Mouse (Mus musculus): ENCODE measurements around the gene Rdh8.
"Not testable (repeated sequence)": the region's sequence is repeated elsewhere in the genome, so short reads cannot be mapped to it uniquely, and the experiment has no call there.

The Rdh8 gene

DNA sequence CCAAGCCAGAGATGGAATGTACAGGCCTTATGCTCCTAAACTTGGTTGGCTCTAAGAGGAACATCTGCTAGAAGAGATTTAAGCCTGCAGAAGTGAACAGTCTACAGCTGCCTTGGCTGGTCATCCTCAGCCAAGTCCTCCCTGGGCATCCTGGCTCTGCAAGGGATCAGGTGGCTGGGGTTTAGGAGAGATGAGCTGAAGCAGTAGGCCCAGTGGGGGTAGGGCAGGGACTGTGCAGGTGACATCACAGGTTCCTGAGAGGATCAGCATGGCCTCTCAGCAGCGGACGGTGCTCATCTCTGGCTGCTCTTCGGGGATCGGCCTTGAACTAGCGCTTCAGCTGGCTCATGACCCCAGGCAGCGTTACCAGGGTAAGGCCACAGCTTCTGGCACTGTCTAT is at the start of gene Rdh8:
TSS of gene Rdh8 (plus strand) at position 268 of the 400 bp plus-strand sequence.
- no peak for DNase-seq (ENCODE audit: low spot score)

GRCm38 (mm10) chr9:20781286-20781685 is 37.0 kb upstream of the Rdh8 start:
- no peak for DNase-seq (ENCODE audit: low spot score)

DNA sequence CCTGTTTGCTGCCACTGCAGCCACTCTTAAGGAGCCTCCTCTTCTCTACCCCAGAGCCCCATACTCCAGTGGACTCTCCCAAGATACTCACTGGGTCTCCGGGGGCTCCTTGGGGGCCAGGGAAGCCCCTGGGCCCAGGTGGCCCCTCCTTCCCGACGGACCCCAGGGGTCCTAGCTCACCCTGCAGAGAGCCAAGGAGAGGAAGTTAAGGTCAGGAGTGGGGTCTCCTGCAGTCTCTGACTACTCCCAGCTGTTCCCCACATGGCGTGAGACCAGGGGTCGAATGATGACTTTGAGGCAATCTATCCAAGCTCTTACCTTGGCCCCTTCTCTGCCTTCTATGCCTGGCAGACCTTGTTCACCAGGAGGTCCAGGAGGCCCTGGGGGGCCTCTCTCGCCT is 33.2 kb upstream of the Rdh8 start:
- no peak for DNase-seq (ENCODE audit: low spot score)

DNA sequence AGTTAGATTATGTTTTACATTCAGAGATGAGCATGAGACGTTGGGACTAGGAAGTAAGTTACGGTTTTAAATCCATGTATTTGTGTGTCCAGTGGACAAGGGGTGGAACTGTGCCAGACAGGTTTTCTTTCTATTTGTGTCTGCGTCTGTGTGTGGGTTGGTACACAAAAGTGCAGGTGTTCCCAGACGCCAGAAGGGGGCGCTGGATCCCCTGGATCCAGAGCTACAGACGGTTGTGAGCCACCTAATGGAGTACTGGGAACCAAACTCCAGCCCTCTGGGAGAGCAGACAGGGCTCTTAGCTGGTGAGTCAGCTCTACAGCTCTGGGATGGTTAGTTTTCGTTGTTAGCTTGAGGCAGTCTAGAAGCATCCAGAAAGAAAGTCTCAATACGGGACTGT is 30.3 kb upstream of the Rdh8 start:
- DNase-seq (ENCODE audit: low spot score), result no peak

- DNase-seq (ENCODE audit: low spot score), result no peak
Observed at GRCm38 (mm10) chr9:20789651-20790050, 28.7 kb upstream of the Rdh8 start.

DNA sequence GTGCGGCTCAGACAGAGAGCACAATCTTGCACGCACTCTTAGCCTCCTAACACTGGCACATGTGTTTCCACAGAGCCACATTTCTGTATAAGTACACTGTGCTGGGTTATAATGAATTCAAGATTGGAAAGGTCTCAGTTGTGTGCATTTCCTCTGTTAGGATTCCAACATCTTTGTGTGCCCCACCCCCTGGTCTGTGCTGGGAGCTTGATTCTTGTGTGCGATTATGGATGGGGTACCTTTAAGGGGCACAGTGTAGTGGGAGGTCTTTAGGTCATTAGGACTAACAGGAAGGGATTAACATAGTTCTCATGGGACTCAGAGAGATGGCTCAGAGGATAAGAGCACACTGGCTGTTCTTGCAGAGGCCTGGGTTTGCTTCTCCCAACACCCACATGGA is 28.0 kb upstream of the Rdh8 start:
- no peak for DNase-seq (ENCODE audit: low spot score)

GRCm38 (mm10) chr9:20794108-20794806 is 24.0 kb upstream of the Rdh8 start:
- no peak for DNase-seq (ENCODE audit: low spot score)

DNA sequence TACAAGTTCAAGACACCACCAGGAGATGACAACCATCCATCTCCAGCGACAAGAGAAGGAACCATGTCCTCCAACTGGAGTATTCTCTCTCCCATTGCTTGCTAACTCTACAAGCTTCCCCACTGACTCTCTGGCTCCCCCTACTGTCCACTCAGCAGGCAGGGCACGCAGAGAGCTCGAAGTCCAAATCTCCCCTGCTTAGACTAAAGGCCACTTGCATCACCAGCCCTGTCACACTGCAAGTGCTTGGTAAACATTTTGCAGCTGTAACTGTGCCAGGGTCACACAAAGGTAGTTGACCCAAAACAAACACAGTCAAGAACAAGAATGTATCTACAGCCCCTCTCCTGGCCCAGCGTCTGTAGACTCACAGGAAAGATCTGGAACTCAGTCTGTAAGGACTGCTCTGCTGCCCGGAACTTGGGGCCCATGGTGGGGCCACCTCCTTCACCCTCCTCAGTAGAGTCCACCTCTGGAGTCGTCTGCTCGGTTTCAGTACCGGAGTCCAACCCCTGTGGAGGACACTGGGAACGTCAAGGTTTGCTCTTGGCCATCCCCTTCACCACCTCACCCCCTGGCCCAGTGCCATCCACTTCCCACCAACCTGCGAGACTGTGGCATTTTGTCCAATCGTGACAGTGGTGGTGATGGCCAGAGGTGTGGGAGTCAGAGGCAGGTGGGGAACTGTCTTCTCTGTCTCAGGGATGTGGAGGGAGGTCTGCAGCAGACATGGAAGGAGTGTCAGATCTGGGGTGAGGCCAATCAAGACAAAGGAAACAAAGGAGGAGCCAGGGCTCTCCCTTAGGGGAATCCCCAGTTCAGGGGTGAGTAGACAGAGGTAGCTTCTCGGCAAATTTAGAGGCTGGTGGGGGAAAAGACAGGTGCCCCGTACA is 13.8 kb upstream of the Rdh8 start:
- peak; percentile 62 for DNase-seq (ENCODE audit: low spot score)

GRCm38 (mm10) chr9:20805159-20805495 is 13.2 kb upstream of the Rdh8 start:
- DNase-seq (ENCODE audit: low spot score), result no peak

DNA sequence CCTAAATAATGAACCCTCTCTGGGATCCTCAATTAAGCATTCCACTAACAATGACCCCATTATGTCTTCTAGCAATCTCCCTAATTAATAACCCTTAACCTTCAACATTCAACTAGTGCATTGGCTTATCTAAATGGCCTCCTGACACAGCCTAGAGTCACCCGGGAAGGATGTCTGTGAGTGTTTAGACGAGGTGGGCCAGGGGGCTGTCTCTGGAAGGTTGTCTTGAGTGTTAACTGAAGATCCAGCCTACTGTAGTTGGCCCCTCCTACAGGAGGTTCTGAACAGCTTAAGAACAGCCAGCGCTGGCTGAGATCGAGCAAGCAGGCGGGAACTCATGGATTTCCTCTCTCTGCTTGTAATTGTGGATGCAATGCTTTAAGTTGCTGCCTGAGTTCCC is 12.6 kb upstream of the Rdh8 start:
- no peak for DNase-seq (ENCODE audit: low spot score)

- no peak for DNase-seq (ENCODE audit: low spot score)
Observed at GRCm38 (mm10) chr9:20810271-20810670, 8.0 kb upstream of the Rdh8 start.

DNA sequence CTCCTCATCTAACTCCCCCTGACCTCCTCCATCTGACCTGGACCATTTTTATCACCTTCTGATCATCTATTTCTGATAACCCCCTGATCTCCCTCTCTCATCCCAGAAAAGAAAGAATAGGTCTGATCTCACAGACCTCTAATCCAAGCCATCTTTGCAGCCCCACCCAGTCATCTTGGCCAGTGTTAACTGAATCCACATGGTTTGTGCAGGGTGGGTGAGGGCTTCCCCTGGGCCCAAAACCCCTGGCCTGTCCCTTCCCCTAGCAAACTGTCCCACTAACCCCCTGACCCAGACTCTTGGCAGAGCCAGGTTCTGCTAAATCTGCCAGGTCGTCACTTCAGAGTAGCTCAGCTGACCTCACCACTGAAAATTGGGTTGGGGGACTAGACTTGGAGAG is 7.5 kb upstream of the Rdh8 start:
- no peak for DNase-seq (ENCODE audit: low spot score)

- DNase-seq (ENCODE audit: low spot score), result peak; percentile 29
Observed at GRCm38 (mm10) chr9:20812537-20813271, 5.6 kb upstream of the Rdh8 start.

DNA sequence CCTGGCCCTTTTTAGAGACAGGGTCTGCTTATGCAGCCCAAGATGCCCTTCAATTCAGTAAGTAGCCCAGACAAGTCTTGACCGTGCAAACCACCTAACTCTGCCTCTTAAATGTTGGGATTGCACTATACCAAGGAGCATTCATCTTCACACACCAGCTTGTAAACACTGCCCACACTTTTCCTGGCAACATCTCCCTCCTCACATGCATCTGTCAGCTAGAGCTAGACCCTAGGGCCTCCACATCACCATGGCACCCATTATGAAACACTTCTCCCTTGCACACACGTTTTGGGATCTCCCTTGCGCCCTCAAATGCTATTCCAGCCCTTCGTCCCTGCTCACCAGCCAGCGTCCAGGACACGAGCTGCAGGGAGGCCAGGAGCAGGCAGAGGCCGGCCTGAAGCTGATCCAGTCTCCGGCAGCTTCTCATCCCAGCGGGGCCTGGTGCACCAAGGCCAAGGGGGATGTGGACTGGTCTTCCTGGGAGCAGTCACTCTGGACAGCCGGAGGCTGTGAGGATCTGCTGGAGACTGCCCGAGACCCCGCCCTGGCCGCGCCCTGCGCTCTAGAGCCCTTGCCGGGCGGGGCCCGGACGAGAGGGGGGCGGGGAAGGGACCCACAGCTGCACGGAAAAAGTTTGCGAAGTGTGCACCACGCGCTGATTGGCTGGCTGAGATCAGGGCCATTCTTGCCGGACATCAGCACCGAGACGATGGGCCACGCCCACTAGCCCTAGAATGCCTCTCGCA is 3.6 kb upstream of the Rdh8 start, which contains the start of gene Col5a3:
TSS of gene Col5a3 (minus strand) at position 547 of the 752 bp plus-strand sequence.
- peak; percentile 60 for DNase-seq (ENCODE audit: low spot score)

DNA sequence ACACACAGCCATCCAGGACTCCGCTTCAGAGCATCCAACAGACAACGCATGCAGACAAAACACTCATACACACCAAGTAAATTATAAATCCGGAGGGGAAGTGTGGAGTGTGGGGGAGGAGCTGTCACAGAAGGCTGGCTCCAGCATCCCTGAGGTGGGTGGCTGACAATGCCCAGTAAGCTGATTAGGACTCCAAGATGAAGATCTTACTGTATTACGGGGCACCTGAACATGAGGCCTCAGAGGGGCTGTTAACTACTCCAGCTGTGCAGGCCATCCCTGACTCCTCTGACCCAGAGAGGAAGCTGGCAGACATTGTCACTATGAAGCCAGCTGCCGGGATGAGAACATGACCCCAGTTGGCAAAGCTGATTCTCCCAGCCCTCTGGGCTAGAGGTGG is 1.7 kb downstream of the Rdh8 start:
- no peak for DNase-seq (ENCODE audit: low spot score)

- DNase-seq (ENCODE audit: low spot score), result no peak
Observed at GRCm38 (mm10) chr9:20822821-20823220, 4.5 kb downstream of the Rdh8 start.

DNA sequence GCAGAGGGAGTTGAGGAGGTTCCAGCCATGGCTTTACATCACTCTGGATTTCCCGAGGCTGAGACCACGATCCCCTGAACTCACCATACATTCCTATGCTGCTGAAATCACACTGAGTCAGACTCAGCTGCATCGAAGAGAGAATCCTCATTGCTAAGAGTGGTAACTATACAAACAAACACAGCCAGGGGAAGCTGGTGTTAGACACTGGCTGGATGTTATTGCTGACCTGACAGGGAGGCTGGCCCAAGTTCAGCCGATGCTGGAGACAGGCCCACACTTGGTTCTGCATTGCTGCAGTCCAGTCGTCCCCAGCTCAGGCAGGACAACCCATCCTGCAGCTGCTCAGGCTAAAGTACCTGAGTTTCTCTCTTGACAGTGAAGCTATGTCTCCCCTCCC is 7.5 kb downstream of the Rdh8 start:
- DNase-seq (ENCODE audit: low spot score), result no peak

GRCm38 (mm10) chr9:20828127-20828526 is 9.8 kb downstream of the Rdh8 start:
- DNase-seq (ENCODE audit: low spot score), result no peak

GRCm38 (mm10) chr9:20830901-20831643 is 12.8 kb downstream of the Rdh8 start:
- peak; percentile 73 for DNase-seq (ENCODE audit: low spot score)

GRCm38 (mm10) chr9:20834881-20835280 is 16.6 kb downstream of the Rdh8 start:
- DNase-seq (ENCODE audit: low spot score), result no peak

GRCm38 (mm10) chr9:20835431-20835954 is 17.2 kb downstream of the Rdh8 start:
- not testable (repeated sequence) for DNase-seq (ENCODE audit: low spot score)
